Mouse (Mus musculus): ENCODE measurements around the gene Praf2. TPM values are rescaled to one million over a fixed set of nuclear protein-coding genes. Genes with fewer than 3 reads are reported as not detected.
"Not testable (repeated sequence)": the region's sequence is repeated elsewhere in the genome, so short reads cannot be mapped to it uniquely, and the experiment has no call there.

Gene Praf2
- total RNA-seq, 2 experiments from 2014 or later = 98.2 to 107 TPM

GRCm38 (mm10) chrX:7733571-7734156 is 5.4 kb downstream of the Praf2 start:
- peak in 1 of 2 experiments; percentile 44 for DNase-seq (ENCODE audit: low spot score in 2 of 2)

DNA sequence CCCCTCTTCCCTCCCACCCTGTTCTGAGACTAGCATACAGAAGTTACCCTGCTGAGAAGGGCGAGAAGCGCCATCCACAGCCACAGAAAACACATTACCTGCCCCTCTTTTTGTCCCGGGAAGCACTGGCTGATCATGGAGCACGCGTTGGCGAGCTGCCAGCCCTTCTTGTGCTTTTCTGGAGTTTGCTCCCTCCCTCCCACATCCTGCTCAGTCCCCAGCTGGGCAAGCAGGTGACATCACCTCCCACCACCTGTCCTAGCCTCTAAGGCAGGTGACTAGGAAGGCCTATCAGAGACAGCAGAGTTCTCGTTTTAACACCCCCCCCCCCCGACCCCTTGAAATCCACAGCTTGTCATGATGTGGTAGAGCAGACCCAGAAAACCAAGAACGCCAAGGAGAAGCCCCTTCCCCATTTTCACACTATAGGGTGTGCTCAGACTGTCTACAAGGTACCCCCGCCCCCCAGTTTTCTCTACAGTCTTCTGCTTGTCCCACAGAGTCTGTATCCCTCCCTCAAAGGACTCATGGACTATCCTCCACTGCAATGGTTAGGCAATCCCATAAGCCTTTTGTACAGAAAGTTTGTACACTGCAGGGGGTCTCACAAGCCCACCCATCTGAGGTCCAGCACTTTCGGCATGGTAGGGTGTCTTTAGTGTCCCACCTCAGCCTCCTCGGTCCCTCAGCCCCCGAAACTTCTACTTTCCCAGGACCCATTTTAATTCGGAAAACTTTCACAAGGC is 11.3 kb downstream of the Praf2 start:
- no peak for DNase-seq (ENCODE audit: low spot score in 2 of 2)

DNA sequence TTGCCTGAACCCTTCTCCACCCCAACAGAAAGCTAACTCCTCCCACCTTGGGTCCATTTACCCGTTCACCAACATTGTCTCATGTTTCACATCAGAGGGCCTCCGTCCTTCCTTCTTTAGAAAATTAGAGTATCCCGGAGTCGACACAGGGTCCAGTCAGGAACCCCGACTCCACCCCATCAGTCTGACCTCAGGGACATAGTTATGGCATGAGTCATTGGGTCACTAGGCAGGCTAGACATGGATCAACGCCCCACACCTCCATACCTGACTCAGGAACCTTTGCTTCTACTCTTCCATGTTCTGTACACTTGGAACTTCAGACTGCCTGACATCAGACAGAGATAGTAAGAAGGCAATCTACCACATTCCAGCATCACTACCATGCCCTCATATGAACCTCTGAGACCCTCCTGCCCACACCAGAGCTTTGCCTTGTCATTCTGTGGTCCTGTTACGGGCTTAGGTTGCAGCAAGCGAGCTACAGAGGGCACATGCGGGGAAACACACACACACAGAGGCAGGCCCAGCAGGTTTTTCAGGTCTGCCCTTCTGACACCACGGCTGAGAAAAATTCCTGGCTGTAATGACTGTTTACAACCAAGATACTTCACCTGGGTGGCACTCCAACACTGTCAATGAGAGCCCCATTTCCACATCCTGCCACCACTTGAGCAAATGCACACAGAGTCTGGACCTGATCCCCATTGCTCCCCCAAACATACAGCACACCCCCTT is 12.0 kb downstream of the Praf2 start:
- DNase-seq (ENCODE audit: low spot score in 2 of 2) = no peak

DNA sequence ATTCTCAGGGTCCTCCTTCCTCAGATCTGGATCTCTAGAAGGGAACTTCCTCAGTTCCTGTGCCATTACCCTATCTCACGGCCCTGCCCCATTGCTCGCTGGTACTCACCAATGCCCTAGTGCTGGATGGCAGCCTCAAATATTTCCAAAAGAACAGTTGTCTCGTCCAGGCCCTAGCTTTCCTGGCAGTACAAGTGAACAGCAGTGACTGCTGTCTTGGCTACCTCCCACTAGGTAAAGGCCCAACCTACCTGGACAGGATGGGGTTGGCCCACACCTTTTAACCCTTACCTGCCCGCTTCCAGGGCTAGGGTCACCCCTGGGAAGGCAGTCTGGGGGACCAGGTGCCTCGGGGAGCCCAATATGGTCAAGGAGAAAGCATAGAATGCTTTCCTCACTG is 12.9 kb downstream of the Praf2 start:
- DNase-seq (ENCODE audit: low spot score in 2 of 2) = no peak

DNA sequence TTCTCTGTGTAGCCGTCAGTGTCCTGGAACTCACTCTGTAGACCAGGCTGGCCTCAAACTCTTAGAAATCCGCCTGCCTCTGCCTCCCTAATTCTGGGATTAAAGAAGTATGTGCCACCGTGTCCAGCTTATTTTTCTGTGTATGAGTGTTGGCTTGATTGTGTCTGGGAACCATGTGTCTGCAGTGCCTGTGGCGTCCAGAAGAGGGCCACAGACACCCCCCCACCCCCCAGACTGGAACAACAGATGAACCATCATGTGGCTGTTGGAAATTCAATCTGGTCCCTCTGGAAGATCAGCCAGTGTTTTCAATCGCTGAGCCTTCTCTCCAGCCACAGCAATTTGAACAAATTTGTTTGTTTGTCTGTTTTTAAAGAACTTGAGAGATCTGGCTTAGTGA is 15.2 kb downstream of the Praf2 start:
- DNase-seq (ENCODE audit: low spot score in 2 of 2) = no peak

DNA sequence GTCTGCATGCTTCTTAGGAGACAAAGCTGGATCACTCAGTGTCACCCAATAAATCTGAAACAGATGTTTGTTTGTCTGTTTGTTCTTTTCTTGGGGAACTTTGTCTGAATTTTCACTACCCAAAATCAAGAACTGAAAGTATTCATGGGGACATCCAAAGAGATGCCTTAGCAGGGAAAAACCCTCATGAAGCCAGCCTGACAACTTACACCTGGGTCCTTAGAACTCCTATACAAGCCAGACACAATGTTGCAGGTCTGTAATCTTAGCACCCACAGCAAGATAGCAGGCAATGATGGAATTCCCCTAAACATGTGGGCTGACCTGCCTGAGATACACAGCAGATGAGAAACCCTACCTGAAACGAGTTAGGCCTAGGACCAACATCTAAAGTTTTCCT is 16.7 kb downstream of the Praf2 start:
- DNase-seq (ENCODE audit: low spot score in 2 of 2) = no peak

DNA sequence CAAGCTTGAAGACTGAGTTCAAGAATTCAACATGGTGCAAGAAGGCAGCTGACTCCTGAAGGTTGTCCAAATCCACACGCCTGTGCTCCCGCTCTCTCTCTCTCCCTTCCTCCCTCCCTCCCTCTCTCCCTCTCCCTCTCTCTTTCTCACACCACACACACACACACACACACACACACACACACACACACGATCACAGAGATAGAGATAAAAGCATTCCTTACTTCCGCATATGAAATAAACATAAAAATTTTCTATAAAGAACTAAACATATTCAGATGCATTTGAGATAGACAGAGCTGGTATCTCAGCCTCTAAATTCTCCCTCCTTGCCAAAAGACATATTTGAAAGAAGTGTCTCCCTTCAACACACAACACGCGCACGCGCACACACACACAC is 17.2 kb downstream of the Praf2 start:
- no peak for DNase-seq (ENCODE audit: low spot score in 2 of 2)

- DNase-seq (ENCODE audit: low spot score in 2 of 2) = peak; percentile 42 to 75
These were observed 22.3 kb downstream of the Praf2 start, which contains the start of gene Ccdc120 for GRCm38 (mm10) chrX:7750432-7751116. Ccdc120 (minus strand) TSS chrX:7750905.

DNA sequence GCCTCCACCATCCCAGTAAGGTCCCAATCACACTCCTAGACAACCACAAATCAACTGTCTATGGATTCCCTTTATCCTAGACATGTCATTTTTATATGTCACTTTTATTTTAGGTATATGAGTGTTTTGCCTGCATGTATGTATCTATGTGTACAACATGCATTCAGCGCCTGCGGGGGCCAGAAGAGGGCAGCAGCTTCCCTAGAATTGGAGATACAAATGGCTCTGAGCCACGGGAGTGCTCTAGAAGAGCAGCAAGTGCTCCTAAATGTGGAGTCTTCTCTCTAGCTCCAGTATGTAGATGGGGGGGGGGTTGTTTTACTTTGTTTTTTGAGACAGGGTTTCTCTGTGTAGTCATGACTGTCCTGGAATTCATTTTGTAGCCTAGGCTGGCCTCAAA is 25.4 kb downstream of the Praf2 start:
- DNase-seq (ENCODE audit: low spot score in 2 of 2) = not testable (repeated sequence)

DNA sequence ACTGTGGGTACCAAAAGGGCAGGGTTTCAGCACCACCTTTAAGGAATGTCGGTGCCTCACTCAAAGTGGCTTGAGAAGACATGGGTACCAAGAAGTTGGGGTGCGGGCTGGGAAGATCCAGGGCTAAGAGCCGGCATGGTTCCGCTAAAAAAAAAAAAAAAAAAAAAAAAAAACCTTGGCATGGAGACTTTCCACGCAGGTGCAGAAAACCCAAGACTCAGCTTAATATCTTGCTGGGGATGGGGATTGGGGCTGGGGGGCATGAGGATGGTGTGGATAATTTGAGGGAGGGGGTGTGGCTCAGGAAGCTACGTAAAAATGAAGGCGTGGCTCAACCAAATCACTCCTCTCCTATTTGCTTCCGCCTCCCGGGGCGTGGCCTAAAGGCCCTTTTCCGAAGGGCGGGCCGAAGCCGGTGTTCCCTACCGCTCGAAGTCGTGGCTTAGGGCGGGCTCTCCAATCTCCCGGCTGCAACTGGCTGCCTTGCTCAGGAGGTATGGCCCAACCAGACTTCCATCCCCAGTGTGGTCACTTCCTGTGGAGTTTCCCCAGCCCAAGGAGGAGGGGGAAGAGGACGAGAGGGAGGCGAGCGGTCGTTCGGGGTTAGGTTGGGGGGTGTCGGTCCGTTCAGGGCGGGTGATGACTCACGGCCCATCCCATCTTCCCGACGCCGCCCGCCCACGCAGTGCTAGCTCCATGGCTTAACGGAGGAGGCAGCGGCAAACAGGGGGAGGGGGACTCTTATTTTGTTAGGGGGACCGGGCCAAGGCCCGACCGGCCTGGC is 34.1 kb downstream of the Praf2 start, which contains the start of gene Tfe3:
TSS of gene Tfe3 (plus strand) at position 424 of the 784 bp plus-strand sequence.
- peak; percentile 76 to 92 for DNase-seq (ENCODE audit: low spot score in 2 of 2)

- DNase-seq (ENCODE audit: low spot score in 2 of 2) = no peak
These were observed 34.6 kb downstream of the Praf2 start for GRCm38 (mm10) chrX:7762921-7763197.

GRCm38 (mm10) chrX:7763631-7764393 is 35.6 kb downstream of the Praf2 start:
- no peak for DNase-seq (ENCODE audit: low spot score in 2 of 2)

DNA sequence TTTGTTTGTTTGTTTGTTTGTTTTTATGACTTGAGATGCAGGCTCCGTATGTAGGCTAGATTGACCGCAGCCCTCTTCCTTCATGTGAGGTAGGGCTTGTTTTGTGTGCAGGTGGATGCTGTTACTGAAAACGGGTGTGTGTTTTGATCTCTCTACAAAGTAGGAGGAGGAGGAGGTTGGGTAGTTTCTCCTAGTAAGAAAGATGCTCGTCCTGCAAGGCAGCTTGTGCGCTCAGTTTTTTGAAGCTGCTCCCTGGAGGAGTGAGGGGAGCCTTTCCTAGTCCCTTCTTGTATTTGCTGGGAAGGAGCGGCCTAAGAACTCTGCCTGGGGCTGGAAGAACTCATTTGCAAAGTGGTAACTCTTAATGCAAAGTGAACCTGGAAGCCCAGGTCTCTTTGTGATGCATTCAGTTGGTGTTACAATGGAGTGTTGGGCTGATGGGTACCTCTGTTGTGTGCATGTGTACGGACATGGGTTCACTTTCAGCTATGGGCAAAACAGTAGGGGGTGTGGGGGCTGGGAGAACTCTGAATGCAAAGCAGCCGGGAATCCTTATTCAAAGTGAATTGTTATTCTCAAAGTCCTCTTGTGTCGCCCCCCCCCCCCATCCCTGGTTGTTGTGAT is 36.5 kb downstream of the Praf2 start:
- no peak for DNase-seq (ENCODE audit: low spot score in 2 of 2)

DNA sequence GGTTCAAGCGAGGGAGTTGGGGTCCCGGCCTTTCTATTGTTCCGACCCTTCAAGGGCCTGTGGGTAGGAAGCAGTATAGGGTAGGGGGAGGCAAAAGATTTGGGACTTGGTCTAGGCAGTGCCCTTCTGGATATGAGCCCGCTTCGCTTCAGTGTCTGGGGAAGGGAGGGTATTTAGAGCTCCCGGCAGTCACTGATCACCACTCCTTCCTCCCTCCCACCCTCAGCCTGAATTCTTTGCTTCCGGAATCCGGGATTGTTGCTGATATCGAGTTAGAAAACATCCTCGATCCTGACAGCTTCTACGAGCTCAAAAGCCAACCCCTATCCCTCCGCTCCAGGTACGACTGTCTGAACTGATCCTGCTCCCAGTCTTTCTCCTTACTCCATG is 37.0 kb downstream of the Praf2 start:
- DNase-seq (ENCODE audit: low spot score in 2 of 2) = no peak

DNA sequence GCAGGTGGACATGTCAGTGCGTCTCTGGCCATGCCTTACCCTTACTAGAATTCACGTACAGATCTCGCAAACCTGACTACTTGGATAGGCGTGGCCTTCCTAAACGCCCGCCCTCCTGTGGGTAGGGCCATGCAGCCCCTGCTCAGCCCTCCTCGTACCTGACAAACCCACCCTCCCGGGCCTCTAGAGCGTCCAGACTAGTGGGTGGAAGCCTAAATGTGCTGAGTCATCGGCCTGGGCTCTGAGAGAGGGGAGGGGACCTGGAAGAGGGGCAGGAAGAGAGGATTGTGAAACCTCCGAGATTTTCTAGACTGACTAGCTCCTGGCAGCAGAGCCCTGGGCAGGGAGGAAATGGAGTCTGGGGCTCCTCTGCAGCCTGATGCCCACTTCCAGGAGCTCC is 37.5 kb downstream of the Praf2 start:
- no peak for DNase-seq (ENCODE audit: low spot score in 2 of 2)

GRCm38 (mm10) chrX:7769302-7770017 is 41.2 kb downstream of the Praf2 start:
- DNase-seq (ENCODE audit: low spot score in 2 of 2) = no peak

GRCm38 (mm10) chrX:7772766-7773165 is 44.5 kb downstream of the Praf2 start:
- no peak for DNase-seq (ENCODE audit: low spot score in 2 of 2)

- no peak for DNase-seq (ENCODE audit: low spot score in 2 of 2)
These were observed 47.4 kb downstream of the Praf2 start for GRCm38 (mm10) chrX:7775501-7776205.
